Mouse (Mus musculus) stomach, postnatal 0 days (tissue): ENCODE measurements around the gene Hspa14. TPM values are rescaled to one million over a fixed set of nuclear protein-coding genes. Genes with fewer than 3 reads are reported as not detected.
A peak's percentile ranks its signal among the peaks of the same experiment; 100 is the strongest.

Source experiments
- ATAC-seq: fragments of 200-750 bp; cut with Nextera tagmentation; 2 replicates; pipeline ENCODE4 v1.8.0; 2017; ENCODE audit not compliant: low FRiP score, low TSS enrichment
- DNase-seq: peaks from one replicate; pipeline ENCODE4 v3.0.0-alpha.2; 2016; ENCODE audit warnings: low spot score
- H3K27ac ChIP-seq: fragments of 300-500 bp; sonication (generic); replicated peaks from 2 replicates; pipeline ENCODE4 v1.5.1; 2014; ENCODE audit warnings: mild to moderate bottlenecking, control low read depth
- H3K27me3 ChIP-seq: fragments of 300-500 bp; sonication (generic); 2 replicates; pipeline ENCODE4 v1.6.1; 2014; ENCODE audit warnings: low read length; ENCODE audit not compliant: control insufficient read depth, insufficient read depth
- H3K36me3 ChIP-seq: fragments of 300-500 bp; sonication (generic); 2 replicates; pipeline ENCODE4 v1.6.1; 2014; ENCODE audit warnings: low read length, mixed read lengths; ENCODE audit not compliant: control insufficient read depth, insufficient read depth
- H3K4me1 ChIP-seq: fragments of 300-500 bp; sonication (generic); replicated peaks from 2 replicates; pipeline ENCODE4 v1.6.1; 2014; ENCODE audit warnings: antibody characterized with exemption; ENCODE audit not compliant: control insufficient read depth, insufficient read depth
- H3K4me2 ChIP-seq: fragments of 300-500 bp; sonication (generic); replicated peaks from 2 replicates; pipeline ENCODE4 v1.6.1; 2014; ENCODE audit warnings: low read depth, mild to moderate bottlenecking, control low read depth, moderate library complexity
- H3K4me3 ChIP-seq: fragments of 300-500 bp; sonication (generic); 2 replicates; pipeline ENCODE4 v1.5.1; 2014; ENCODE audit warnings: low read depth, low read length, control low read depth
- H3K9ac ChIP-seq: fragments of 300-500 bp; sonication (generic); 2 replicates; pipeline ENCODE4 v1.6.1; 2014; ENCODE audit warnings: mild to moderate bottlenecking, low read length, control low read depth, mixed read lengths
- H3K9me3 ChIP-seq: fragments of 300-500 bp; sonication (generic); 2 replicates; pipeline ENCODE4 v1.6.1; 2016; ENCODE audit warnings: low read length; ENCODE audit not compliant: control insufficient read depth
- CTCF ChIP-seq: IDR thresholded peaks from 2 replicates; pipeline ENCODE4 v1.5.1; 2016; ENCODE audit warnings: antibody characterized with exemption, low read depth, mild to moderate bottlenecking, moderate library complexity
- EP300 ChIP-seq: optimal IDR thresholded peaks from 2 replicates; pipeline ENCODE3; 2016; ENCODE audit warnings: antibody characterized with exemption
- WGBS: fragments of 180-500 bp; shearing (Covaris S2); extraction: QIAGEN DNeasy Blood & Tissue Kit; methylation state at CpG from one replicate; pipeline ENCODE4 v1.1.7; 2014; 5-methylcytosine and 5-hydroxymethylcytosine counted together
- polyA plus RNA-seq: library from polyadenylated mRNA; unstranded; fragments of >200 nt; fragmentation: Nextera tagmentation; extraction: Ambion mirVana; gene quantifications from 2 replicates; pipeline ENCODE4 v1.2.1, GENCODE M21; 2015

Gene Hspa14
- polyA plus RNA-seq, 1 experiment from 2014 or later = 46.8 TPM

DNA sequence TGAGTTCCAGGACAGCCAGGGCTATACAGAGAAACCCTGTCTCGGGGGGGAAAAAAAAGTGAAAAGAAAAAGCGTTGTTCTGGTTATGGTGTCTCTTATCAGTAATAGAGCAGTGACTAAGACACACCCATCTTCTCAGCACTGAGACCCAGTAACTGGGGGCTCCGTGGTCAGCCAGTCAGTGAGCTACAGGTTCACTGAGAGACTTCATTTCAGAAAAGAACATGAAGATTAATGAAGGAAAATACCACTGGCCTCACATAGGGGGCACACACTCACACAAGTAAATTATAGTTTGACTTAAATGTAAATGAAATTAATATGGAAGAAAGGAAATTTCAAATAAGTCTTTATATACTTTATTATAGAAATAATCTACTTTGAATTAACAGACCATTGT is 32.4 kb downstream of the Hspa14 start:
- DNase-seq (no peak), ATAC-seq (no peak)
- H3K4me3 ChIP-seq = no peak overlapping the region
- H3K4me1 ChIP-seq = no peaks in the 10 kb centered on the region
- H3K27me3 ChIP-seq = no peaks in the 10 kb centered on the region
- TF ChIP-seq CTCF (no peak), EP300 (no peak)
- 76% methylated on average over 3 of the region's 3 CpGs for WGBS
- no peak overlapping the region for H3K4me2 ChIP-seq
- H3K36me3 ChIP-seq = no peaks in the 10 kb centered on the region
- H3K27ac ChIP-seq = no peak overlapping the region
- no peaks in the 10 kb centered on the region for H3K9me3 ChIP-seq
- H3K9ac ChIP-seq = no peak overlapping the region

DNA sequence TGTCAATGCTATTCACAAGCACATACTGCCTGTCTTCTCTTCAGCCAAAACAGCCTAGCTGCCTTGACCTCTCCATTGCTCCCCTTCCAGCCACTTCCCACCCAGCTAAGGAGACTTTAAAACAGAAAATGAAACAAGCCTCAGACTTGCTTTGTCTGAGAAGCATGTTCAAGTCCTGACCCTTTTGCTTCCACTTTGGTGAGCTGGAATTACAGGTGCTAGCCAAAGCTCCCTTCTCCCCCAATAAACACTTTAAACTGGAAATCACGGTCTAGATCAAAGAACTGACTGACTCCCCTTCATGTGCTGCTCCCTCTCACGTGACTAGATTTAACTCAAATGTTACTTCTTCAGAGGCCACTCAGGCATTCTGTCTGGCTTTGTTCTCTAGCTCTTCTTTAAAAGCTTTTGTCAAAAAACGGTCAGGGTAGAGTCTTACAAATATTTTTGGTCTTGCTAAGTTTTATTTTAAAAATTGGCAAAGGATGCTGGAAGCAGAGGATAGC is 36.8 kb downstream of the Hspa14 start:
- Histone ChIP-seq H3K4me2 (peak overlapping the region; percentile 95), H3K27me3 (no peaks in the 10 kb centered on the region), H3K27ac (no peak overlapping the region), H3K4me1 (no peaks in the 10 kb centered on the region), H3K4me3 (peak overlapping the region; percentile 95; the same call in 1 of the 2 replicates), H3K9ac (no peak overlapping the region), H3K9me3 (no peaks in the 10 kb centered on the region), H3K36me3 (no peaks in the 10 kb centered on the region)
- 63% methylated on average over 3 of the region's 3 CpGs for WGBS
- ATAC-seq (no peak), DNase-seq (no peak)
- TF ChIP-seq CTCF (no peak), EP300 (no peak)

DNA sequence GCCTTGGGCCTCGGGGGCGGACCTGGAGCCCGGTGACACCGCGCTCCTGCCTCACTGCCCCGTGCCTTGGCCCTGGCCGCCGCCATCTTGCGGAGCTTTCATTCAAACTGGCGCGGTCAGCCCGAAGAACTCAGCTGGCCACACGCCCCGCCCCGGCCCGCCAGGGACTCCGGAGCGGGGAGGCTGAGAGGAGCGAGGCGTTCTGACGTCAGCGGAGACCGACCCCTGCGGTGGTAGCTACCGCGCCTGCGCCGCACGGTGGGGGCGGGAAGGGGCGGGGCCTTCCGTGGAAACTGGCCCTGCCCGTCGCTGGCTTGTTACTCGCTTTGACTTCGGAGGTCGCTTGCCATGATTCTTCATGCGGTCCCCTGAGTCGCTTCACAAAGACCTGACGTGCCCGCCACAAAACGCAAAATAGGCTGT is 37.7 kb downstream of the Hspa14 start, which contains the start of gene Suv39h2:
Gene Suv39h2, minus strand, starts transcription at position 171 of the 423 bp plus-strand sequence.
- Histone ChIP-seq H3K27me3 (no peaks in the 10 kb centered on the region), H3K9ac (peak within 1 kb of the TSS; percentile 69), H3K4me3 (peak within 1 kb of the TSS; percentile 95), H3K27ac (peak within 1 kb of the TSS; percentile 74), H3K36me3 (no peaks in the 10 kb centered on the region), H3K4me2 (peak within 1 kb of the TSS; percentile 95), H3K4me1 (no peaks in the 10 kb centered on the region), H3K9me3 (no peaks in the 10 kb centered on the region)
- TF ChIP-seq CTCF (no peak), EP300 (no peak)
- peak; percentile 99 for ATAC-seq
- under 1% methylated on average over 42 of the region's 42 CpGs for WGBS
- peak; percentile 98 for DNase-seq

DNA sequence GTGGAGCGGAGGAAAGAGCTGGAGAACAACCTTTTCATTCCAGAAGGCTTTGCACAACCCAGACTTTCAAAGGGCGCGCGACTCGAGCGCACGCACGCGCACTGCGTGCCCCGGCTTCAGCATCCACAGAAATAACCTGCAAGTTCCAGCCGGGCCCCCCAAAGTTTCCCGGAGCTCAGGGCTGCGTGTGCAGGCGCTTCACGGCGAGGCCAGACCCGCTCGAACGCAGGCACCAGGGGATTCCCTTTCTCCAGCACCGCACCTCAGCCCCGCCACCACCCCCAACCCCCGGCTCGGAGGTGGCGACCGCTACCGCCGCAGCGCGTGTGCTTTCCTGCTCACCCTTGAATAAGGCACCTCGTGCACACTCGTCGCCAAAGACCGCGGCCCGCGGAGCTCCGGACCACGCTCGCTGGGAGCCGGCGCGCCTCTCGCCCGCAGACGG is 38.2 kb downstream of the Hspa14 start:
- Histone ChIP-seq H3K9me3 (no peaks in the 10 kb centered on the region), H3K9ac (peak overlapping the region; percentile 69), H3K4me1 (no peaks in the 10 kb centered on the region), H3K4me2 (peak overlapping the region; percentile 95), H3K4me3 (peak overlapping the region; percentile 95), H3K27me3 (no peaks in the 10 kb centered on the region), H3K36me3 (no peaks in the 10 kb centered on the region), H3K27ac (peak overlapping the region; percentile 74)
- peak; percentile 74 for DNase-seq
- under 1% methylated on average over 46 of the region's 46 CpGs for WGBS
- ATAC-seq = peak; percentile 70
- TF ChIP-seq CTCF (no peak), EP300 (no peak)

DNA sequence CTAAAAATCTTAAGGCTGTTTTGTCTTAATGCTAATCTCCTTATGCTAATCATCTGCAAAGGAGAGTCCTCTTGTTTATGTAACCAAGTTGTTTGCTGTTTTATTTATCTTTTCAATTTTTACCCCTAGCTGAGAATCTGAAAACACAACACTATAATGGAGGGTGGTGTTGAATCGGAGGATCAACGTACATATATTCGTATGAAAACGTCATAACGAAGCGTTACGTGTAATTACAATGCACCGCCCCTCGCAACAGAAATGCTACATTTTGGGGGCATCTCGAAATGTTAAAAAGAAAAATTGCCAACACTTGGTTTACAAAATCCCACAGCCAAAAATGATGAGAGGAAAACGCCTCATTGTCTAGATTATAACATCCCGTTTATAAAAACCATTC is 38.7 kb downstream of the Hspa14 start:
- no peaks in the 10 kb centered on the region for H3K9me3 ChIP-seq
- TF ChIP-seq EP300 (no peak), CTCF (no peak)
- H3K36me3 ChIP-seq = no peaks in the 10 kb centered on the region
- no peak for ATAC-seq
- H3K27me3 ChIP-seq = no peaks in the 10 kb centered on the region
- H3K27ac ChIP-seq = no peak overlapping the region
- H3K9ac ChIP-seq = no peak overlapping the region
- H3K4me3 ChIP-seq = peak overlapping the region; percentile 95
- peak overlapping the region; percentile 95 for H3K4me2 ChIP-seq
- WGBS = under 1% methylated on average over 12 of the region's 12 CpGs
- DNase-seq = no peak
- no peaks in the 10 kb centered on the region for H3K4me1 ChIP-seq

DNA sequence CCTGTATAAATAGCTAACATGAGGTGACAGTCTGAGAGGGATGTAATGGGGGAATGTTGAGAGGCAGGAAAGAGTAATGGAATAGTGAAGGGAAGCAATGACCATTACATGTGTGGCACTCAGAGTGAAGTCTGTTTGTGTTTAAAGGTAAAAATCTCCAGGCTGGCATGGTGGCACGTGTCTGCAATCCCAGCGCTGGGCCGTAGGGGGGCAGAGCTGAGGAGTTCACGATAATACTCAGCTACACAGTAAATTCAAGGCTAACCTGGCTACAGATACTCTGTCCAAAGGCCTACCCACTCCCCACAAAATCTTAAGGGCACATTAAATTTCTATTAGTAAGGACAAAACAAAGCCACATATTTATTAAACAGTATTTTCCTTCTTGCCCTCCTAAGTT is 56.0 kb downstream of the Hspa14 start:
- TF ChIP-seq EP300 (no peak), CTCF (peak; percentile 28; the same call in 1 of the 2 replicates)
- Histone ChIP-seq H3K4me3 (no peak overlapping the region), H3K4me1 (no peaks in the 10 kb centered on the region), H3K4me2 (no peak overlapping the region), H3K27me3 (no peaks in the 10 kb centered on the region), H3K9ac (no peak overlapping the region), H3K9me3 (no peaks in the 10 kb centered on the region), H3K27ac (no peak overlapping the region), H3K36me3 (0 out of 2 replicates have a peak, but pooled peaks cover 6% of the 10 kb centered on the region)
- DNase-seq = no peak
- no peak for ATAC-seq
- WGBS = 85% methylated on average over 4 of the region's 4 CpGs
